Mouse (Mus musculus) MEL (cell line): ENCODE results near the gene Itga5.

Experiments used
- CTCF ChIP-seq, 3 experiments: IDR thresholded peaks in 2 of 3; conservative IDR thresholded peaks in 1 of 3; 2 replicates each; pipeline ENCODE4 v1.5.1; 2011 to 2012; ENCODE audit warnings: low read length in 3 of 3, low read depth in 2 of 3, mild to moderate bottlenecking in 2 of 3, improper control_type of control experiment in 1 of 3, inconsistent platforms in 1 of 3, mixed read lengths in 1 of 3, moderate library complexity in 1 of 3; ENCODE audit not compliant: control insufficient read depth in 1 of 3, insufficient read depth in 1 of 3, poor library complexity in 1 of 3, severe bottlenecking in 1 of 3
- E2F4 ChIP-seq: IDR thresholded peaks from 2 replicates; pipeline ENCODE4 v1.6.1; 2011; ENCODE audit warnings: low read depth, low read length, improper control_type of control experiment, borderline replicate concordance
- EP300 ChIP-seq, 2 experiments: IDR thresholded peaks; 2 replicates each; pipeline ENCODE4 v1.6.1; 2011; ENCODE audit warnings: improper control_type of control experiment in 2 of 2, low read length in 2 of 2, low read depth in 1 of 2, mild to moderate bottlenecking in 1 of 2
- GABPA ChIP-seq: IDR thresholded peaks from 2 replicates; pipeline ENCODE4 v1.6.1; 2012; ENCODE audit warnings: low read depth, mild to moderate bottlenecking, inconsistent platforms, low read length, improper control_type of control experiment, moderate library complexity
- HCFC1 ChIP-seq: IDR thresholded peaks from 2 replicates; pipeline ENCODE4 v1.6.1; 2012; ENCODE audit warnings: low read depth, mild to moderate bottlenecking, inconsistent platforms, low read length, improper control_type of control experiment, moderate library complexity
- MYB ChIP-seq: IDR thresholded peaks from 2 replicates; pipeline ENCODE4 v1.6.1; 2011; ENCODE audit warnings: mild to moderate bottlenecking, low read depth, low read length, improper control_type of control experiment
- MYC ChIP-seq: IDR thresholded peaks from 2 replicates; pipeline ENCODE4 v1.6.1; 2011; ENCODE audit warnings: low read depth, mild to moderate bottlenecking, low read length, improper control_type of control experiment, moderate library complexity
- NRF1 ChIP-seq: IDR thresholded peaks from 2 replicates; pipeline ENCODE4 v1.6.1; 2014; ENCODE audit warnings: low read depth, mild to moderate bottlenecking, inconsistent platforms, low read length, improper control_type of control experiment, moderate library complexity; ENCODE audit not compliant: poor library complexity, insufficient read depth, severe bottlenecking
- POLR2AphosphoS2 ChIP-seq: IDR thresholded peaks from 2 replicates; pipeline ENCODE4 v1.6.1; 2011; ENCODE audit warnings: low read length, improper control_type of control experiment
- RCOR1 ChIP-seq: IDR thresholded peaks from 2 replicates; pipeline ENCODE4 v1.6.1; 2012; ENCODE audit warnings: low read depth, mild to moderate bottlenecking, inconsistent platforms, low read length, improper control_type of control experiment
- ZC3H11A ChIP-seq: IDR thresholded peaks from 2 replicates; pipeline ENCODE4 v1.6.1; 2012; ENCODE audit warnings: low read depth, mild to moderate bottlenecking, inconsistent platforms, low read length, improper control_type of control experiment

DNA sequence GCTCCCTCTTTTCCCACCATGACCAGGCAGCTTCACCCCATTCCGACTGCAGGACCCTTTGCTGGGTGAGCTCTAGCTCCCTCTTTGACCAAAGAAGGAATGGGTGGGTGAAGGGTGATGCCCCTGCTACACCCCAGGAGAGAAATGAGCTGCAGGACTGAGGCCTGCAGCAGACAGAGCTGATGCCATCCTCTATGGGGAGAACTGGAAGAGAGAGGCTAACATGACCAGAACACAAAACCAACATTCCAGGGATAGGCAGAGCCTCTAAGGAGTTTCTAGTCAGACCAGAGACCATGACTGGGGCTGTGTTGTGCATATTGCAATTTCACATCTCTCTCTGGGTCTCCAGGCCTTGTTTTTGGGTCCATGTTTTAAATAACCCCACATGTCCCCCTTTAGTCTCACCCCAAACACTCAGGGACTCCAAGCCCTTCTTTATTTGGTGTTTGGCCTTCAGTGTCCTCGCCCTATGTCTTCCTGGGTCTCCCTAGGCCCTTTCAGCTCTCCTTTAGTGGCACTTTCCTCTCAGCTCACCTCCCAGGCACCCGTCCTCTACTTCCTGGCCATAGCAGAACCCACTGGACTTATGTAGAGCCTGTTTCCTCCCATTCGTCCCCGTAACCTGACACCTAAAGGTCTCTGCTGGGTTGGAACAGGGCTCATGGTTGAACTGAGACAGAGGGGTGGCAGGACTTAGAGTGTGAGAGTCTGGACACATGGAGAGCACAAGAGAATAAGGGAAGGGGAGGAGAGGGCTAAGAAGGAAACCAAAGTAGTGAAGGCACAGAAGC, 64.8 kb downstream of the Itga5 start:
- TF ChIP-seq GABPA (no peak), POLR2AphosphoS2 (no peak), EP300 (IDR thresholded peaks at IDR 0.05; ENCODE audit: low read depth in 1 of 2, low read length in 2 of 2) (no peak), CTCF (IDR thresholded peaks at IDR 0.05 in 2 of 3, conservative IDR thresholded peaks at IDR 0.05 in 1 of 3; ENCODE audit: control insufficient read depth in 1 of 3, insufficient read depth in 1 of 3, low read depth in 2 of 3, low read length in 3 of 3, poor library complexity in 1 of 3, severe bottlenecking in 1 of 3) (no peak), HCFC1 (no peak), ZC3H11A (no peak), RCOR1 (no peak), MYC (no peak), E2F4 (no peak), MYB (no peak), NRF1 (no peak)
